In genomic region chr3:38254896-38255295, GRCm38 (mm10) we compare ENCODE assay signal across 9 mouse cellular contexts.
DNase-seq lines count a peak whose midpoint lies in the region; ATAC-seq lines count a peak whose summit lies in the region.
"Had no signal": no experiment of that assay in that cellular context is flagged by ENCODE, and none has a peak within 500 bp of the region (broad histone marks: within the 10 kb centered on the region; RNA-seq: fewer than 3 reads in every experiment).

No protein-coding gene starts in this region.

- no peak overlapping the region for H3K4me2 ChIP-seq in forebrain, embryonic 16.5 days (ENCODE audit: low read length)
- H3K4me2 ChIP-seq: liver, embryonic 13.5 days had no signal

- no peak overlapping the region for H3K27ac ChIP-seq in forebrain, embryonic 16.5 days (ENCODE audit: low read length)
- H3K27ac ChIP-seq: liver, embryonic 13.5 days had no signal

- H3K9me3 ChIP-seq in forebrain, embryonic 16.5 days (ENCODE audit: control insufficient read depth, low read length), result peaks cover 4% of the 10 kb centered on the region
- H3K9me3 ChIP-seq: liver, embryonic 13.5 days had no signal

- peak; percentile 68 for DNase-seq in testis, postnatal 10 days (ENCODE audit: low spot score)
- no peak for DNase-seq in testis, postnatal 14 days (ENCODE audit: low spot score)
- peak; percentile 68 for DNase-seq in heart, postnatal 25 days (ENCODE audit: low spot score)
- peak; percentile 49 to 77 for DNase-seq in layer of hippocampus, adult 8-10 months (ENCODE audit: low spot score in 2 of 2)
- peak; percentile 70 for DNase-seq in lung, postnatal 25 days (ENCODE audit: low spot score)
- no peak for DNase-seq in thymus, postnatal 0 days (ENCODE audit: low spot score)
- DNase-seq in embryo, embryonic 11 days, result no peak
- DNase-seq: liver, embryonic 13.5 days had no signal

- H3K36me3 ChIP-seq in forebrain, embryonic 16.5 days (ENCODE audit: control insufficient read depth, insufficient read depth), result no peaks in the 10 kb centered on the region
- H3K36me3 ChIP-seq: liver, embryonic 13.5 days had no signal

- intact Hi-C loops in heart, postnatal 25 days (cut with DNase I), result loop anchor here (1.0 to 5.0 kb wide), 4 partner anchors 28 to 594 kb away; no protein-coding TSS in a partner anchor

- no peak overlapping the region for H3K4me3 ChIP-seq in forebrain, embryonic 16.5 days (replicated peaks; ENCODE audit: low read length)
- H3K4me3 ChIP-seq: liver, embryonic 13.5 days had no signal

- H3K9ac ChIP-seq in forebrain, embryonic 16.5 days (replicated peaks; ENCODE audit: low read depth, low read length), result no peak overlapping the region
- H3K9ac ChIP-seq: liver, embryonic 13.5 days had no signal

- peak; percentile 93 for ATAC-seq in forebrain, embryonic 16.5 days

- no peaks in the 10 kb centered on the region for H3K4me1 ChIP-seq in forebrain, embryonic 16.5 days (replicated peaks; ENCODE audit: control insufficient read depth, insufficient read depth, low read length)

- WGBS in forebrain, embryonic 16.5 days, result 44% methylated on average over 2 of the region's 2 CpGs

- H3K27me3 ChIP-seq in forebrain, embryonic 16.5 days (replicated peaks; ENCODE audit: control insufficient read depth, insufficient read depth, low read length), result no peaks in the 10 kb centered on the region; the same call in 1 of the 2 replicates
- H3K27me3 ChIP-seq: liver, embryonic 13.5 days had no signal

Comparison
In these comparisons a context has a peak if more than half of its experiments do, and no peak if none do; other contexts are left out.
1. DNase-seq: peak in testis, postnatal 10 days (single experiment), heart, postnatal 25 days (single experiment), layer of hippocampus, adult 8-10 months (2 of 2) and lung, postnatal 25 days (single experiment); none in testis, postnatal 14 days (single experiment), thymus, postnatal 0 days (single experiment) and embryo, embryonic 11 days (single experiment).